Mouse (Mus musculus) lung, postnatal 0 days (tissue): Measurements from ENCODE around the gene Rerg. TPM values are rescaled to one million over a fixed set of nuclear protein-coding genes. Genes with fewer than 3 reads are reported as not detected.

Source experiments
- ATAC-seq: fragments of 200-750 bp; cut with Nextera tagmentation; 2 replicates; pipeline ENCODE4 v1.8.0; 2017; ENCODE audit warnings: moderate library complexity
- DNase-seq: peaks from one replicate; pipeline ENCODE4 v3.0.0-alpha.2; 2016; ENCODE audit warnings: low spot score
- H3K27ac ChIP-seq: fragments of 300-500 bp; sonication (generic); 2 replicates; pipeline ENCODE4 v1.5.1; 2014; ENCODE audit warnings: antibody characterized with exemption, mild to moderate bottlenecking, low read length, mixed read lengths
- H3K27me3 ChIP-seq: fragments of 300-500 bp; sonication (generic); replicated peaks from 2 replicates; pipeline ENCODE4 v1.6.1; 2014; ENCODE audit warnings: low read length, mixed read lengths; ENCODE audit not compliant: insufficient read depth
- H3K36me3 ChIP-seq: fragments of 300-500 bp; sonication (generic); 2 replicates; pipeline ENCODE4 v1.6.1; 2014; ENCODE audit warnings: low read length, mixed read lengths; ENCODE audit not compliant: insufficient read depth
- H3K4me1 ChIP-seq: fragments of 300-500 bp; sonication (generic); 2 replicates; pipeline ENCODE4 v1.6.1; 2014; ENCODE audit warnings: antibody characterized with exemption, low read depth, low read length, mixed read lengths; ENCODE audit not compliant: insufficient read depth
- H3K4me2 ChIP-seq: fragments of 300-500 bp; sonication (generic); replicated peaks from 2 replicates; pipeline ENCODE4 v1.6.1; 2014; ENCODE audit warnings: low read depth, mild to moderate bottlenecking, low read length, moderate library complexity, mixed read lengths
- H3K4me3 ChIP-seq: fragments of 300-500 bp; sonication (generic); 2 replicates; pipeline ENCODE4 v1.5.1; 2014; ENCODE audit warnings: low read depth, low read length
- H3K9ac ChIP-seq: fragments of 300-500 bp; sonication (generic); replicated peaks from 2 replicates; pipeline ENCODE4 v1.6.1; 2014; ENCODE audit warnings: low read depth, mild to moderate bottlenecking
- H3K9me3 ChIP-seq: fragments of 300-500 bp; sonication (generic); 2 replicates; pipeline ENCODE4 v1.6.1; 2016; ENCODE audit warnings: low read length, mixed read lengths
- CTCF ChIP-seq: IDR thresholded peaks from 2 replicates; pipeline ENCODE4 v1.5.1; 2016; ENCODE audit warnings: antibody characterized with exemption, mild to moderate bottlenecking
- EP300 ChIP-seq: IDR thresholded peaks from 2 replicates; pipeline ENCODE4 v1.6.1; 2016; ENCODE audit warnings: antibody characterized with exemption, mild to moderate bottlenecking, control low read depth
- WGBS: fragments of 180-500 bp; shearing (Covaris S2); extraction: QIAGEN DNeasy Blood & Tissue Kit; methylation state at CpG from one replicate; pipeline ENCODE4 v1.1.7; 2014; 5-methylcytosine and 5-hydroxymethylcytosine counted together
- polyA plus RNA-seq: library from polyadenylated mRNA; unstranded; fragments of >200 nt; fragmentation: Nextera tagmentation; extraction: Ambion mirVana; gene quantifications from 2 replicates; pipeline ENCODE4 v1.2.1, GENCODE M21; 2015

Rerg gene
- polyA plus RNA-seq, 1 experiment from 2014 or later: 42.9 TPM

GRCm38 (mm10) chr6:137169171-137169968, 927 bp downstream of the Rerg start:
- Histone ChIP-seq H3K36me3 (no peaks in the 10 kb centered on the region), H3K9me3 (no peaks in the 10 kb centered on the region), H3K4me2 (peak overlapping the region; percentile 90), H3K9ac (peak overlapping the region; percentile 62), H3K4me1 (no peaks in the 10 kb centered on the region), H3K4me3 (peak overlapping the region; percentile 52), H3K27ac (peak overlapping the region; percentile 52), H3K27me3 (no peaks in the 10 kb centered on the region)
- WGBS: 1% methylated on average over 49 of the region's 53 CpGs
- TF ChIP-seq EP300 (no peak), CTCF (peak; percentile 99)
- DNase-seq: peak; percentile 89
- peak; percentile 95 for ATAC-seq

GRCm38 (mm10) chr6:137166843-137167242, 3.5 kb downstream of the Rerg start:
- Histone ChIP-seq H3K27me3 (no peaks in the 10 kb centered on the region), H3K9me3 (no peaks in the 10 kb centered on the region), H3K27ac (no peak overlapping the region), H3K4me1 (peaks cover under 1% of the 10 kb centered on the region; the same call in 1 of the 2 replicates), H3K4me3 (no peak overlapping the region), H3K9ac (no peak overlapping the region), H3K36me3 (no peaks in the 10 kb centered on the region), H3K4me2 (no peak overlapping the region)
- 38% methylated on average over 4 of the region's 4 CpGs for WGBS
- DNase-seq: no peak
- ATAC-seq: no peak
- TF ChIP-seq EP300 (no peak), CTCF (no peak)

- Histone ChIP-seq H3K9ac (no peak overlapping the region), H3K36me3 (no peaks in the 10 kb centered on the region), H3K27ac (no peak overlapping the region), H3K9me3 (no peaks in the 10 kb centered on the region), H3K4me1 (peaks cover 3% of the 10 kb centered on the region; the same call in 1 of the 2 replicates), H3K4me2 (no peak overlapping the region), H3K4me3 (no peak overlapping the region), H3K27me3 (no peaks in the 10 kb centered on the region)
- no peak for DNase-seq
- WGBS: 68% methylated on average over 10 of the region's 10 CpGs
- no peak for TF ChIP-seq CTCF
- TF ChIP-seq EP300: no peak
- no peak for ATAC-seq
These were observed 6.7 kb downstream of the Rerg start for GRCm38 (mm10) chr6:137163571-137163970.

GRCm38 (mm10) chr6:137163061-137163460, 7.2 kb downstream of the Rerg start:
- no peak overlapping the region for H3K4me3 ChIP-seq
- 83% methylated on average over 4 of the region's 4 CpGs for WGBS
- no peaks in the 10 kb centered on the region for H3K27me3 ChIP-seq
- DNase-seq: no peak
- no peak overlapping the region for H3K27ac ChIP-seq
- H3K4me1 ChIP-seq: peaks cover 3% of the 10 kb centered on the region; the same call in 1 of the 2 replicates
- no peaks in the 10 kb centered on the region for H3K9me3 ChIP-seq
- H3K9ac ChIP-seq: no peak overlapping the region
- H3K4me2 ChIP-seq: no peak overlapping the region
- H3K36me3 ChIP-seq: no peaks in the 10 kb centered on the region
- ATAC-seq: no peak
- TF ChIP-seq EP300 (no peak), CTCF (no peak)

- DNase-seq (no peak), ATAC-seq (no peak)
- Histone ChIP-seq H3K4me1 (peaks cover 3% of the 10 kb centered on the region; the same call in 1 of the 2 replicates), H3K9me3 (no peaks in the 10 kb centered on the region), H3K27me3 (no peaks in the 10 kb centered on the region), H3K36me3 (no peaks in the 10 kb centered on the region), H3K4me2 (no peak overlapping the region), H3K4me3 (no peak overlapping the region), H3K27ac (no peak overlapping the region), H3K9ac (no peak overlapping the region)
- no peak for TF ChIP-seq CTCF
- TF ChIP-seq EP300: no peak
- 91% methylated on average over 7 of the region's 7 CpGs for WGBS
These were observed 7.8 kb downstream of the Rerg start for GRCm38 (mm10) chr6:137162481-137162880.

GRCm38 (mm10) chr6:137161491-137162088, 8.7 kb downstream of the Rerg start:
- ATAC-seq (no peak; the same call in 1 of the 2 replicates), DNase-seq (peak; percentile 29)
- H3K9me3 ChIP-seq: no peaks in the 10 kb centered on the region
- H3K27ac ChIP-seq: no peak overlapping the region
- H3K4me1 ChIP-seq: peaks cover 3% of the 10 kb centered on the region; the same call in 1 of the 2 replicates
- H3K4me3 ChIP-seq: no peak overlapping the region
- TF ChIP-seq CTCF: no peak
- TF ChIP-seq EP300: no peak
- no peak overlapping the region for H3K4me2 ChIP-seq
- WGBS: 61% methylated on average over 11 of the region's 11 CpGs
- no peaks in the 10 kb centered on the region for H3K27me3 ChIP-seq
- no peak overlapping the region for H3K9ac ChIP-seq
- H3K36me3 ChIP-seq: no peaks in the 10 kb centered on the region
